Mouse (Mus musculus) v-Abl transformed pro-B cells (cell line): Measurements from ENCODE around the gene Jam3.

Experiments
- in situ Hi-C, 2 experiments: fragments of 400-800 bp; cut with MboI; formaldehyde crosslinking; loops; one replicate each; pipeline ENCODE4 v1.15.1; 2025; ENCODE audit not compliant: unreplicated experiment in 2 of 2

Gene Jam3

GRCm38 (mm10) chr9:27058341-27058740 is 96.9 kb downstream of the Jam3 start:
- in situ Hi-C loops, result no loop called here

DNA sequence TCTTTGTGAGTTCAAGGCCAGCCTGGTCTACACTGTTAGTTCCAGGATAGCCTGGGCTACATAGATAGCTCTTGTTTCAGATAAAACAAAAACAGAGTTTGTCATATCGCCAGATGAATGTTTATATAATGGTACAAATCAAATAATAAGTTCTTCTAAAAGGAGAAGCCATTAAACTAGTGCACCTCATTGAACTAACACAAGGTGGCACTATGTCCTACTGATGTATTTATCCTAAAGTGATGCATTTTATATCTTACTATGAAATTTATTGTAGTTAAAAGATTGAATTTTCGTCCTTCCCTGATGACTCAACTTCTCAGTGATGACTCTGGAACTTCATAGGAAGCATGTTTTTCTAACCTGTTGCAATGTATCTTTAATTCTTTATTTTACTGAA is 105.7 kb downstream of the Jam3 start:
- in situ Hi-C loops, result no loop called here
